Mouse (Mus musculus) thymus, postnatal 0 days (tissue): ENCODE data around the gene Pi4ka. TPM values are rescaled to one million over a fixed set of nuclear protein-coding genes. Genes with fewer than 3 reads are reported as not detected.

Source experiments
- DNase-seq: peaks from one replicate; pipeline ENCODE4 v3.0.0-alpha.2; 2015; ENCODE audit warnings: low spot score
- polyA plus RNA-seq: library from polyadenylated mRNA; unstranded; fragments of >200 nt; fragmentation: Nextera tagmentation; extraction: Ambion mirVana; gene quantifications from 2 replicates; pipeline ENCODE4 v1.2.1, GENCODE M21; 2015

The Pi4ka gene
- 29.0 and 31.3 TPM in 2 replicates for polyA plus RNA-seq

DNA sequence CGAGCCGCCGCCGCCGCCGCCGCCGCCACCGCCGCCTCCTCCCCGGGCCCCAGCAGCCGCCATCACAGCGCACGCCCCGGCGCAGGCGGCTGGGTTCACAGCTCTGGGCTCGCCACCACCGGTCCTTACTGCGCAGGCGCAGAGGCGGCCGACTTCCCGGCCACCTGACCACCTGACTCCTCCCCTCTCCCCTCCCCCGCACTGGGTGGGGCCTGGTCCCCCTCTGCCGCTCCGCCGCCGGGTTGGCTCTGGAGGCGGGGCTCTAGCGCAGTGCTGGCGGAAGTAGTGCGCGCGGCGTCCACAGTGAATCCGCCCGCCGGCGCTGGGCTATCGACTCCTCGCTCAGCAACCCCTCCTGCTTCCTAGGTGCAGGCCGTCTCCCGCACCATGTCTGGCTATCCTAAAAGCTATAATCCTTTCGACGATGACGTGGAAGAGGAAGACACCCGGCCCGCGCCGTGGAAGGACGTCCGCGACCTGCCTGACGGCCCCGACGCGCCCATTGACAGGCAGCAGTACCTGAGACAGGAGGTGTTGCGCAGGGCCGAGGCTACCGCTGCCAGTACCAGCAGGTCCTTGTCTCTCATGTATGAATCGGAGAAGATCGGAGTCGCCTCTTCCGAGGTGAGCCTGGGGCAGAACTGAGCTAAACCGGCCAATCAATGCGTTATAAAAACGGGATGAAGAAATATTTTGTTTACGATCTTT is at the start of gene Pi4ka, which contains the start of gene Snap29:
Gene Pi4ka, minus strand, starts transcription at position 579 of the 708 bp plus-strand sequence.
Gene Snap29, plus strand, starts transcription at position 251 of the 708 bp plus-strand sequence.
- DNase-seq = peak; percentile 99

- peak; percentile 56 for DNase-seq
Observed at GRCm38 (mm10) chr16:17452373-17452715, 46.2 kb upstream of the Pi4ka start.

DNA sequence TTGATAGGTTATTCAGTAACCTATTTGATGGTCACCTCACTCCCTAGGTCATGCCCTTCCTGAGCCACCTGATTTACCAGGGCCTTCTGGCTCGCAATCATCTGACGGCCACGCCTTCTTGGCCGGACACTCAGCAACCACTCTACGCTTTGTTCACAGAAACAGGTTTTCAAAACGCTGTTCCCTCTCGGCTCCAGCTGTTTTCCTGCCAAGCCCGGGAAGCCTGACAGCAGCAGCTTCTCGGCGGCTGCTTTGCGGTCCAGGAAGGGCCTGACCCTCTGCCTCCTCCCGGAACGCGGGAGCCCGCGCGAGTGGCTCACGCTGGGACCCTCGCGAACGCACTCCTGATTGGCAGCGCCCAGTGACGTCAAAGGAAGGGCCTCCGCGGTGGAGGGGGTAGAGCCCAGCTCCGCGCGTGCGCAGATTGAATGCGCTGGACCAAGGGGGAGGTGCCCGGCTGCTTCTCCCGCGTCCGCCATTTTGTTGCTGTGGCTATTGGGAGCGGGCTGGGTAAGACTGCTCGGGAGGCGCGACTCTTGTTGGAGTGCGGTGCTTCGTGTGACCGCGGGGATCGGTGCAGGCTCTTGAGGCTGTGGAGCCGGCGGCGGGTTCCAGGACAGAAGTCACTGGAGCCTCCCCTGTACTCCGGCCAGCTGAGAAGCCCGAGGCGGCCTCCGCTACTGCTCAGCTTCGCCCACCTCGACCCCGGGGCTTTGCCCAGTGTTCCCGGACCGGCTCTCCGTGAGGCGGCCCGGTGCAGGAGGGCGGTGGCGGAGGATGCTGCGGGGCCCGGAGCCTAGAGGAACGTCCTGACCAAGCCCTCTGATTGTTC is 45.6 kb upstream of the Pi4ka start, which contains the start of gene Crkl:
Gene Crkl, plus strand, starts transcription at position 447 of the 832 bp plus-strand sequence.
- peak; percentile 98 for DNase-seq

DNA sequence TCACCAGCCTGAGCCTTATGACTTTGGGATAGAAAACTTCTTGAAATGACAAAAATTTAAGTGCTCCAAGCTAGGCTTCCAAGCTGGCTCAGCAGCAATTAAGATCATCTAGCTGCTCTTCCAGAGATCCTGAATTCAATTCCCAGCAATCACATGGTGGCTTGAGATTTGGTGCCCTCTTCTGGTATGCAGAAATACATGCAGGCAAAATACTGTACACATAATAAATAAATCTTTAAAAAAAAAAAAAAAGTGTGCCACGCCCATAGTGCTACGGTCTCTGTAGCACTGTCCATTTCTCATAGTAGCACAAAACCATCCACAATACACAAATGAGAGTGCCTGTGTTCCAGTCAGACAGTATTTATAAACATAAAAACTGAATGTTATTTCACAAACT is 26.5 kb upstream of the Pi4ka start:
- no peak for DNase-seq

DNA sequence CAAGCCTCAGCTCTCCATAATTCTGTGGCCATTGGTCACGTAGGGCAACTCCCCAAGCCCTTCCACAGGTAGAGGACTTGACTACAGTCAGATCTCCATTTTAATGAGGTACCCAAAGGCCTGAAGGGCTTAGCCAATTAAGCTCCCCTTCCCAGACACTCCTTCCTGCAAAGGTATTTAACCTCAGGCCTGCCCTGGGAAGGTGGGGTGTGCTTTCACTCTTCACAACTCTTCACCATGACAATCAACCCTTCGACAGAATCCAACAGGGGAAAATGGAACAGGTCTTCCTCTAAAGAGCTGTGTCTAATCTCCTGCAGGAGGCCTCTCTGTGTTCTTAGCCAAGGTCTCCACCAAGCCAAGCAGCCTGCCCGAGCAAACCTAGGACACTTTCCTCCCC is 16.9 kb upstream of the Pi4ka start:
- DNase-seq = no peak

DNA sequence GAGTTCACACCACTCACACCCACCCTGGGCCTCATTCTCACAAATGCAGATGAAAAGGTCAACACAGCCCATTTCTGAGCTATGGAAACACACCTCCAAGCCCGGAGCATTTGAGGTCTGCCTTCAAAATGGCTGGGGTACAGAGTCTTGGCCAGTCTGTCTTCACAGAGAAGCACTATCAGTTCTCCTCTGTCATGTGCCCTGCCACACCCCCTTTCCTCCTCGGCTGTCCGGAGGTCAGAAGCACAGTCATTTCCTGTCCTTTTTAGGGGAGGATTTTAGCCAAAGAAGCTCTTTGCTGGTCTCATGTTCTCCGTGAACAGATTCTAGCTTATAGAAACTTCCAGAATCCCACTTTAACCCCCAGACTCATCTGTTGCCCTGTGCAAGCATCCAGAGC is 4.1 kb upstream of the Pi4ka start:
- DNase-seq = no peak

DNA sequence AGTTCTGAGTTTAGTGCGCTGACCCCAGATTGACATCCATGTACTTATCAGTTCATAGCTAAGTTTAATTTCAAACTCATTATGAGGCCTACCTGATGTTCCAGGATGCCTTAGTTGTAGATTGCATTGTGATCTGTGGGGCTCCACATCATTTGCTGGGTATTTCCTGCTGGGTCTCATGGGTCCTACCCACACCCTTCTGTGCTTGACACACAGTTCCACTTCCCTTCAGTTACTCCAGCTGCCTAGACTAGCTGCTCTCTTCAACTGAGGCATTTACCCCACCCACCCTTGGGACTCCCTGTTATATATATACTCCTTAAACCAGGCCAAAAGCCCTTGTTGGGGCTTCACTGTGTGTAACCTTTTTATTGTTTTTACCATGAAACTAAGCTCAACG is 2.9 kb upstream of the Pi4ka start:
- no peak for DNase-seq

GRCm38 (mm10) chr16:17406512-17407231 is 558 bp upstream of the Pi4ka start:
- DNase-seq = peak; percentile 33

DNA sequence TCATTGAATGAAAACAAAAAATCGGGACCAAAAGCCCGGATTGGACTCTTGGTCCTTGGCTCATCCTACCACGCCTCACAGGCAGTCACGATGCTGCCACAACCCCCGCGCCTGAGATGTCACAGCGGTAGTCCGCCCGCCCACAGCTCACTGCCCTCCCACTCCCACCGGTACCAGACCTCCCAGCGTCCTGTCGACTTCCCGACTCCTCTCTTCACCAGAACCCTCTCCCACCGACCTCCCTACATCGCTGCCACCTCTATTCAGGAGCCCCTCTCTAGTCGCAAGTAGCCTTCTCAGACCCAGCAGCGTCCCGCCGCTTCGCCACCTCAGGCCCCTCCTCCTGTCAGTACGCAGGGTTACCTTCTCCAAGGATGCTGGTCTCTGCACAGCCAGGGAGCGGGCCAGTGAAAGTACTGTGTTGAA is 830 bp downstream of the Pi4ka start:
- no peak for DNase-seq

GRCm38 (mm10) chr16:17402855-17403254 is 3.3 kb downstream of the Pi4ka start:
- DNase-seq = peak; percentile 62

- DNase-seq = no peak
Observed at GRCm38 (mm10) chr16:17392784-17393183, 13.3 kb downstream of the Pi4ka start.

DNA sequence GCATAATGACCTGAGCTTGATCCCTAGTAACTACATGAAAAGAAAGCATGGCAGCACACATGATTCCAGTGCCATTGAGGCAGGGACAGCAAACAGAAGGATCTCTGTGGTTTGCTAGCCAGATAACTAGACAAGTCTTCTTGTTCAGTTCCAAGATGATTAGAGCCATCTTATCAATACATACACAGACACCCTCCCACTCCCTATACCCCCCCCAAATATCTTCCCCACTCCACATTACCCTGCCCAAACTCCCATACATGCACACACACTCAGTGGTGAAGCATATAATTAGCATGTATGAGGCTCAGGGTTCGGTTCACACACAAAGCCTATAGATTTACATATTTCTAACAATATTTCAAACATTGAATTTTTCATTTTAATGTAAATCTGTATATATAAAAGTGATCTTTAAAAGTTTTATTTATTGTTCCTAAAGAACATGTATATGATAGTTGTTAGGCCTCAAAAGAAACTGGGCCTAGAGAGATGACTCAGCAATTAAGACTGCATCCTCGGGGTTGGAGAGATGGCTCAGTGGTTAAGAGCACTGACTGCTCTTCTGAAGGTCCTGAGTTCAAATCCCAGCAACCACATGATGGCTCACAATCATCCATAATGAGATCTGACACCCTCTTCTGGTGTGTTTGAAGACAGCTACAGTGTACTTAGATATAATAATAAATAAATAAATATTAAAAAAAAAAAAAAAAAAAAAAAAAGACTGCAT is 22.4 kb downstream of the Pi4ka start:
- no peak for DNase-seq

DNA sequence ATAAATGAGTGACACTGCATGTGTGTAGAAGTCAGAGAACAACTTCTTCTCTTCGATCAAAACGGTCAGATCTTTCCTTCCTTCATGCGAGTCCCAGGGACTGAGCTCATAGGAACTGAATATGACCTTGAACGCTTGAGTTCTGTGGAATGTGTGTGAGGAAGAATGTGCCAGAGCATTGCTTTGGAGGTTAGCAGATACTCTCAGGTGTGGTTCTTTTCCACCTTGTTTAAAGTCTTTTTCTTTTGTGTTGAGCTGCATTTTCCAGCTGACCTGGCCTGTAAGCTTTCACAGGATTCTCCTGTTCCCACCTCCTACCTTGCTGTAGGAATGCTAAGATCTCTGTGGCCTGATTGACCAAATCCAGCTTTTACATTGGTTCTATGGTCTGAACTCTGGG is 23.8 kb downstream of the Pi4ka start:
- no peak for DNase-seq

- no peak for DNase-seq
Observed at GRCm38 (mm10) chr16:17358787-17359186, 47.3 kb downstream of the Pi4ka start.

DNA sequence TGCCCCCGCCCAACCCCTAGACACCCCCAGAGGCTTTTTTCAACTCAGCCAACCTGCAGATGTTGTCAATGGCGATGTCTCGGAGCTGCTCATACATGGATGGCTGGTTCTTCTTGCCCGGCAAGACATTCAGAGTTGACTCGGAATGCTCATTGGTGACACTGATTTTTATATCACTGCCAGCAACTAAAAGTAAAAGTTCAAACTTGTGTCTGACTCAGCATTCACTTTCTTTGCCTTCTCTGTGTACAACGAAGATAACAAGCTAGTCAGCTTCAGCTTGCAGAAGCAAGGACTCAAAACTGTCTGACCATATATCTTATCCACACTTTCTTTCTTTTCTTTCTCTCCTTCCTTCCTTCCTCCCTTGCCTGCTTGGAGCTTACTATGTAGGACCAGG is 50.1 kb downstream of the Pi4ka start:
- DNase-seq = no peak

GRCm38 (mm10) chr16:17346766-17347165 is 59.3 kb downstream of the Pi4ka start:
- no peak for DNase-seq

GRCm38 (mm10) chr16:17345813-17346155 is 60.3 kb downstream of the Pi4ka start:
- DNase-seq = no peak

GRCm38 (mm10) chr16:17345141-17345812 is 60.8 kb downstream of the Pi4ka start:
- DNase-seq = no peak

- DNase-seq = no peak
Observed at GRCm38 (mm10) chr16:17341847-17342246, 64.3 kb downstream of the Pi4ka start.

- no peak for DNase-seq
Observed at GRCm38 (mm10) chr16:17340705-17341104, 65.4 kb downstream of the Pi4ka start.

GRCm38 (mm10) chr16:17339701-17340100 is 66.4 kb downstream of the Pi4ka start:
- DNase-seq = no peak
